Mouse (Mus musculus) embryonic stem cell, embryonic (primary cell): Measurements from ENCODE around the gene Shprh.

Experiments
- CTCF ChIA-PET, 4 experiments: fragments of 300-600 bp in 2 of 4; fragments of 350-600 bp in 2 of 4; sonication (Branson Sonifier 250); formaldehyde crosslinking; loops; one replicate each; lab custom pipeline; 2022; ENCODE audit warnings: inconsistent platforms in 2 of 4; lab: Charles Lee
- POLR2A ChIA-PET, 4 experiments: fragments of 300-600 bp in 2 of 4; fragments of 350-600 bp in 2 of 4; sonication (Branson Sonifier 250); formaldehyde crosslinking; loops; one replicate each; lab custom pipeline; 2022; ENCODE audit warnings: antibody characterized with exemption in 4 of 4, inconsistent platforms in 1 of 4; lab: Charles Lee

Shprh gene

DNA sequence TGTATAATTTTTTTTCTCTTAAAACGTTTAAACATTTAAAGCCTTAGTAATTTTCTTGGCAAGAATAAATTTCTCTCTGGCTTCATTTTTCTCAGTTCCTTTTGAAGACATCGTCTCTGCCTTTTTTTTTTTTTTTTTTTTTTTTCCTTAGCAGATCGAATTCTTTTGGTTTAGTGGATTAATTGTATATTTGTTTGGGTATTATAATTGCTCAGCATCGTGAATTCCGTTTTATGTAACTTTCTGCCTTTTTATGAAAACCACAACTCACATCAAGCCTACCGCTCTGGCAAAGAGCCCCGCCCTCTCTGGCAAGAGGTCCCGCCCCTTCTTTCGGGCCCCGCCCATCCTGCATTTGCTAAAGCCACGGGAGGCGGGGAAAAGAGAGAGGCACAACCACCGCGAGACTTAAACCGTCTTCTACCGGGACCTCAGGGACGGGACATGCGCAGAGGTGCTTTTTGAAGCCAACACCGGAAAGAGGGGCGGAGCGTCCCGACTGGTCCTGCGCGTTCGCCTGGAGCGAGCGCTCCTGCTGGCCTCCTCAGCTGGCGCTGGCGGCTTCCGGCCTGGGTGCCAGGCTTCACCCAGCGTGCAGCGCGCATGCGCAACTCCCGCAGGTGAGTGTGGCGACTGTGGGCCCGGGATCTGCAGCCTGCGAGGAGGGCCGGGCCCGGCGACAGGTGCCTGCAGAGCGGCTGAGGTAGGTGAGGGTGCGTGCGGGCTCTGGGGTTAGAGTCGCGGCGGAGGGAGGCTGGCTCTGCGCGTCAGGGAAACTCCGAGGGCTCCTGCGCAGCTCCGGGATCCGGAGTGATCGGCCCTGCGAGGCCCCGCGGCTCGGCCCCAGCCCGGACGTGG lies at the start of gene Shprh:
Shprh (plus strand) TSS at position 544 of the 858 bp plus-strand sequence.
- POLR2A ChIA-PET, result interaction anchor here in 2 of 4 experiments (0.7 to 2.3 kb wide), 11 partner anchors 10 to 195 kb away, joined by 3 to 16 read pairs (median 3); partner anchors contain the start of gene Epm2a (in 1 of the 2)
- CTCF ChIA-PET, result no interaction called here

DNA sequence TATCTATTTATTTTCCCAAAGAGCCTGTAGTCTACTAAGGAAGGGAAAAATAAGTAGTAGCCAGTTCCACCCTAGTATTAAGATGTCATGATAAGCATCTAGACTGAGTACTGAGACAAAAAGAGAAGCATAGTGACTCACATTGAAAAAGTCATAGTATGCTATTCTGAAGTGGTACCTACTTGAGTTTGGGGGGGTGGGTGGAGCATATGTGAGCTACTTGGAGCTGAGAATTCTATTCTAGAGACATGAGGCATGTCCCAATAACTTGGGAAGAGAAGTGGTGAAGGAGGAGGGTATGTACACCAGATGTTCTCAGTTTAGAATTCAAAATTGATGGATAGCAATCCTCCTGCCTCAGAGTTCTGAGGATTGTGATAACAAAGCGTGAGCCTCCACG lies 27.4 kb upstream of the Shprh start:
- POLR2A ChIA-PET, result interaction anchor here in 2 of 4 experiments (0.6 to 0.8 kb wide), 2 partner anchors 12 to 14 kb away, joined by 3 read pairs; no protein-coding TSS in a partner anchor
- CTCF ChIA-PET, result no interaction called here

DNA sequence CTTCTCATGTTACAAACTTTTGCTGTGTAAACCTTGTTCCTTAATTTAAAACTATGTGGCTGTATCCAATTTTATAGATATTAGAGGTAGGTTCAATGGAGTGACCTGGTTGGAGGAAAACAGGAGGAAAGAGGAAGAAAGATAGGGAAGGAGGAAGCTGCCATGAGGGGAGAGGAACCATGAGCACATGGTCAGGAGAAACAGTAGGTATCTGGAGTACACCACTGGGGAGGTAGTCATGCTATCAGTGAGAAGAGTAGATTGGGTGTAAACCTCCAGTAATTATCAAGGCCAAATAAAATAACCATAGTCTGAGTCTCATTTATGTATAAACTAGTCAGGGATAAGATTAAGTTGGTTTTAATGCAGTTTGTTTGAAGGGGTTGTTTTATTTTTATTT lies 3.6 kb upstream of the Shprh start:
- CTCF ChIA-PET, result no interaction called here
- POLR2A ChIA-PET, result no interaction called here

DNA sequence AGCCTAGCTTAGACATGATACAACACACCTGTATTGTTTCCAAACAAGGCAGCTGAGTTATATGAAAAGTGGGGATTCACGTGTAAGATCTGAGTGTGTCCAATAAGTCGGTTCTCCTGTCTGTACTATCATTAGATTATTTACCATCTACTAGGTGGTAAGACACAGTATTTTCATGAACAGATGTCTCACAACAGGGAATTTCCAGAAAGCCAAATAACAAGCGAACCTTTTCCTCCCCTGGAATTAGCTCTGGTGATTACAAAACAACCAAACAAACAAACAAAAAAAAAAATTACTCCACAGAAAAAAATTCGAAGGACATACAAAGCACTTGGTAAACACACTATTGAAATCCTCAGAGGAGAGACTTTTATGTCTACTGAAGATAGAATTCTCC lies 781 bp upstream of the Shprh start:
- ChIA-PET POLR2A (interaction anchor here in 1 of 4 experiments (1.1 kb wide), 1 partner anchor 132 kb away, joined by 3 read pairs; no protein-coding TSS in a partner anchor), CTCF (no interaction called here)

DNA sequence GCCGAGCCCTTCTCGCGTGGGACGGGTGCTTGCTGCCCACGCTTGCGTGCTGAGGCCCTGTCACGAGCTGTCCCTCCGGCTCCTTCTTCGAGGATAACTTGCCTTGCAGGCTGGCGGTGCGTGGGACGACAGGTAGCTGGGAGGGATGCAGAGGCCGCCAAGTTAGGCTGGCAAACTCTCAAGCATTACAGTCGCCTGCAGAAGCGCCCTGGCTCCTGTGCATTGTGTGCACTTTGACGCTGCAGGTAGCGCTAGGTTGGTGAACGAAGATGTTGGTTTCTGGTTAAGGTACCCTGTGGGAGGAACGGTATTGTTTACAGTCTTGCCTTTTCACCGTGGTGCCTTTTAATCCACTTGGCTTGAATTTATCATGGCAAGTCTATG lies 507 bp downstream of the Shprh start:
- CTCF ChIA-PET, result no interaction called here
- POLR2A ChIA-PET, result interaction anchor here in 2 of 4 experiments (0.7 to 2.3 kb wide), 13 partner anchors 9 to 194 kb away, joined by 3 to 16 read pairs (median 3); partner anchors contain the start of gene Epm2a (in 1 of the 2)

DNA sequence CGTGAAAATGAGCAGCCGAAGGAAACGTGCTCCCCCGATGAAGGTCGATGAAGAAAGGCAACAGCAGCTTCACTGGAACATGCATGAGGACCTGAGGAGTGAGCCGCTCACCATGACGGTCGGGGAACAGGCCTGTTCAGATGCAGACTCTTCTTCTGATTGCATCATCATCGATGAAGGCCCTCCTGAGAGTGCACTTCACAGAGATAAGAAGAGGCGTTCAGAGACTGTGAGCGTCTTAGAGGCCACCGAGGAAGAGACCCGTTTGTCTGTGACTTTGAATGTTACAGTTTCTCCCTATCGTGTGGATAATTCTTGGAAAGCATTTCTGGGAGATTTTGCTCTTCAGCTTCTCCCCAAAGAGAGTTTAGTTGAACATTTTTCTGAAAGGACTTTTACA lies 2.4 kb downstream of the Shprh start:
- CTCF ChIA-PET, result no interaction called here

DNA sequence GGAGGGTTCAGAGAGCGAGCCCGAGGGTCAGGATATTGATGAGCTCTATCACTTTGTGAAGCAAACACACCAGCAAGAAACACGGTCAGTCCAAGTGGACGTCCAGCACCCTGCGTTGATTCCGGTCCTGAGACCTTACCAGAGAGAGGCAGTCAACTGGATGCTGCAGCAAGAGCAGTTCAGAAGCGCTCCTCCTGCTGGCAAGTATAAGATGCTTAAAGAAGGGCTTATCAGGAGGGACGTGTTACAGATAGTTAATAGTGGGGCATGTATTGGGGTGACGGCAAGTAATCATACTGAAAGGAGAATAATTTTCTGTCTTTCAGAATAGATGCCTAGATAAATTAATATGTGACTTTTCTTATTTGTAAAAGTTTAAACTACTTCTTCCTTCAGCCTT lies 7.8 kb downstream of the Shprh start:
- CTCF ChIA-PET, result no interaction called here
- POLR2A ChIA-PET, result no interaction called here

More for the DNA sequence above, 2.4 kb downstream of the Shprh start:
- POLR2A ChIA-PET, result no interaction called here

DNA sequence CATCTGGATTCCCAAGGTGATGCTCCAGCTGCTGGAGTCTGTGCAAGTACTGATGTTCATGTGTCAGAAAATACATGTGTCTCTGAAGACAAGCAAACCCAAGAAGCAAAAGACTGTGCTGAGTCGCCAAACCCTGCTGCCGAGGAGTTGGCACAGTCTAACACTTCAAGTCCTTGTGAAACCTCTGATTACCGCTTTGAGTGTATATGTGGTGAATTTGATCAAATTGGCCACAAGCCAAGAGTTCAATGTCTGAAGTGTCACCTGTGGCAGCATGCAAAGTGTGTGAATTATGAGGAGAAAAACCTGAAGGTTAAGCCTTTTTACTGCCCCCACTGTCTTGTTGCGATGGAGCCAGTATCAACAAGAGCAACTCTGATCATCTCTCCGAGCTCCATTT lies 15.3 kb downstream of the Shprh start:
- POLR2A ChIA-PET, result interaction anchor here in 1 of 4 experiments (1.5 to 2.3 kb wide), 2 partner anchors 14 to 179 kb away, joined by 3 to 7 read pairs; partner anchors contain the start of genes Epm2a and Shprh
- CTCF ChIA-PET, result no interaction called here

DNA sequence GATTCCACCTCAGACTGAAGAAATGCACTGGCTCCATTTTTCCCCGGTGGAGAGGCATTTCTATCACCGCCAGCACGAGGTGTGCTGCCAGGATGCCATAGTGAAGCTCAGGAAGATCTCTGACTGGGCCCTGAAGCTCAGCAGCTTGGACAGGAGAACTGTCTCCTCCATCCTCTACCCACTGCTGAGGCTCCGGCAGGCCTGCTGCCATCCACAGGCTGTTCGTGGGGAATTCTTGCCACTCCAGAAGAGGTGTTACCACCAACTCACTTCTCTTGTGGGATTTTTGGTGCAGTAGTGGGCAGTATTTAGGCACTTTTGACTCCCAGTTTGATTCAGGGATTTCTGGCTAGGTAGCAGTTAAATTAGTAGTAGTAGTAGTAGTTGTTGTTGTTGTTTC lies 21.0 kb downstream of the Shprh start:
- POLR2A ChIA-PET, result no interaction called here
- CTCF ChIA-PET, result no interaction called here

DNA sequence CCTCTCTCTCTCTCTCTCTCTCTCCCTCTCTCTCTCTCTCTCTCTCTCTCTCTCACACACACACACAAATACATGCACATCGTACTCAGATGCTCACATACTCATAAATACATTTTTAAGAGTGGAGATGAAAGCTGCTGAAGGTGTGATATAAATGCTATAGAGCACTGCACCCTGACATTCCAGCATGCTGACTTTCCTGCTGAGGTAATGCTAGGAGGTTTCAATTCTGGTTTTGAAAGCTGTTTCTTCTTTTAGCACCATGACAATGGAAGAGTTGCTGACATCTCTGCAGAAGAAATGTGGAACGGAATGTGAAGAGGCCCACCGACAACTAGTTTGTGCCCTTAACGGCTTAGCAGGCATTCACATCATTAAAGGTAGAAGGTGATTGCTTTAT lies 22.4 kb downstream of the Shprh start:
- CTCF ChIA-PET, result no interaction called here
- POLR2A ChIA-PET, result no interaction called here

DNA sequence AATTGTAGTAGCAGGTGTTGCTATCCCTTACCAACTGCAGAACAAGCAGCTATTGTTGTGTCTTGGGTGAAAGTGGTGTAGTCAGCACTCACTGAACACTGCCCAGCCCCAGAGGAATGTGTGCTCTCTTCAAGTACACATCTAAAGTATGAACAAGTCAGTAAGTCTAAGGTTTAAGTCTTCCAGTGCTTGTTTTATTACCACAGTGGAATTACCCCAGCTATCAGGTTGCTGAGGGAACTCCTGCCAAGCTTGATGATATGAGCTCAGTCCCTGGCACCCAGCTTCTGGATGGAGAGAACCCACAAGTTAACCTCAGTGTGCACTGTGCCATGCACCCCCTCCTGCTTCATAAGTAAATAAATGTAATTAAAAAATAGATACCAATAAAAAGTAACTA lies 23.3 kb downstream of the Shprh start:
- ChIA-PET POLR2A (interaction anchor here in 1 of 4 experiments (1.8 kb wide), 1 partner anchor 14 kb away, joined by 3 read pairs; no protein-coding TSS in a partner anchor), CTCF (no interaction called here)

DNA sequence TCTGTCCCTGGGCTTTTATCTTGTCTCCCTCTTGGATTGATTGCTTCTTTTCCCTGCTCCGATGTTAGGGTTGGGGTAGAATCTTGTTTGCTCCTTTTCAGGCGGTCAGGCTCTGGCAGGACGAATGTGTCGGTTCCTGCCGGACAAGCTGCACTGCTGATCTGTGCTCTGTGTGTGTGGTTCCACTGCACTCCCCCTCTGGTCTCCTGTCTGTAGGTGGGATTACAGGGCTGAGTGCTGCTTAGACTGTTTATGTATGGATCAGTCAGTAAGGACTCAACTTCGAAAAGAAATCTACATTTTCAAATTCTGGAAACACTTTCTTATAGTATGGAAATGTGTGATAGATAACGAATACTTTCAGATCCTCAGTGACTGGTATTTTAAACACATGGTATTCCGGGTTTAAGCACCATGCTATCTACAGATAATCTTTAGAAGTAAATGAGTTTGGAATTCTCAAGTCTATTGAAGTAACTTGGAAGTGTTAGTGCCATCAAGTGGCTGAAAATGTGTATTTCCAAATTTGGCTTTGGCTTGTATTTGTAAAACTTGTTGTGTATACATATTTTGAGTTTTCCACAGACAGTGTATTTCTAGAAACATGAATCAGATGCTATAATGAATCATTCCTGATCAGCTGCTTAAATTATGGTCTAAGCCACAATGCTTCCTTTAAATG lies 26.7 kb downstream of the Shprh start:
- ChIA-PET POLR2A (no interaction called here), CTCF (no interaction called here)

DNA sequence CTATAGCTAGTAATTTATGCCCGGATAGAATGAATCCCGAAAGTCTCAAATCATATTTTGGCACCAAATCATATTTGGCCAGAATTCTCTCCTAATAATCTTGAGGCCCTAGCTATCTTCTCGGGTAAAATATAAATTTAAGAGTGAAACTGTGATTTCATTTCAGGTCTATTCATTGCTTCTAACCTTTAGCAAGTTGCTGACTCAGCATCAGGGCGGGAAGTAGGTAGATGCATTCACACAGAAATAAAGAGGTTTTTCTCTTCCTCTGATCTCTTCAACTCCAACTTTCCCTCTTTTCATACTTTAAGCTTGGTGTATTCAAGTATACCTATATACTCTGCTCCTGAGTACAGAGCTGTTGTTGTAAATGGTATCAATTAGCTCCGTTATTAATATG lies 30.9 kb downstream of the Shprh start:
- CTCF ChIA-PET, result no interaction called here
- POLR2A ChIA-PET, result interaction anchor here in 1 of 4 experiments (0.8 to 1.8 kb wide), 3 partner anchors 12 to 30 kb away, joined by 3 to 6 read pairs (median 3); partner anchors contain the start of gene Shprh

DNA sequence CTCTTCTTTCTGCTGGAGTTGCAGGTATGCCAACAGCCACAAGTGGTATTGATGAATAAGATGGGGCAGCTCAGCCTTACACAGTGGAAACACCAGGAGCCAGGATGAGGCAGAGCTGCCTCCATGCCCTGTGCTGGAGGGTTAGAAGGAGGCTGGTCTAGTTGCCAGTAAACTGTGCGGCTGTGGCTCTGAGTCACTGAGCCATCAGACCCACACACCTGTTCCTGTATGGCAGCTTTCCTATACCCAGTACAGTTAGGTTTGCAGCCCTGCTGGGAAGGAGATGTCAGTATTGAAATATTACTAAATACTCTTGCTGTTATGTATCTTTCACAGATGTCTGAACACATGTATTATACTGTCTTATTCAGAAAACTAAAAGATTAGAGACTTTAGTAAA lies 48.1 kb downstream of the Shprh start:
- ChIA-PET CTCF (no interaction called here), POLR2A (interaction anchor here in 2 of 4 experiments (0.9 to 1.1 kb wide), 2 partner anchors 20 to 146 kb away, joined by 3 read pairs; no protein-coding TSS in a partner anchor)

DNA sequence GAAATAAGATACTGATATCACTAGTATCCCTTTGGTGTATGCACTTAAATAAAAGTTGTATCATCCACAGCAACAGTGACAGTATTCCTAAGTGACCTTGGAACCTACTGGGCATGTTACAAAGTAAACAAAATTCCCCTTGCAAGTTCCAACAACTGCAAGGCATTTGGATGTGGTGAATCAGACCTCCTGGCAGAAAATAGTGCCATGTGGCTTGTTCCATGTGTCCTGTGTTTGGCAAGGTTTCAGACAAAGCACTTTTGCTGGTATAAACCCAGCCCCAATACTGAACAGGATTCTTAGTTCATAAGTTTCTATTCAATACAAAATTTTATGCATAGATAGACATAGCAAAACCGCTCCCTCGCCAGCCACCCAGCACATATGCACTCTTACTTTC lies 49.1 kb downstream of the Shprh start:
- POLR2A ChIA-PET, result no interaction called here
- CTCF ChIA-PET, result no interaction called here

DNA sequence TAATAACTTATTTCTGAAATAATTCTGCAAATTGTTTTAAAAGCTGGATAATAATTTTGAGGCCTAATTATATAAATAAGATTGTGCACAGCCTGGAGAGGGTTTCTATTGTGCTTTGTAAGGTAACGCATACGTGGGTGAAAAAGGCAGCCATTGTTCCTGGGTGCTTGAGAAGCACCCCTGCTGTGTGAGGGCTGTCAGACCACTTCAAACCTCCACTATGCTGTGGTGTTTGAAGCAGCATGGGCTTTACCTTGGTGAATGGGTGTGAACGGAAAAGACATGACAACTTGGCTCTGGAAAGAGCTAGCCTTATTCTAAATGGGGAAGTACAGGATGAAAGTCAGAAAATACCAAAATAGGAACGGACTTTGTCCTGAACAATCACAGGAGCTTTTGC lies 50.8 kb downstream of the Shprh start:
- ChIA-PET CTCF (no interaction called here), POLR2A (interaction anchor here in 2 of 4 experiments (0.6 to 1.4 kb wide), 4 partner anchors 10 to 225 kb away, joined by 3 read pairs; no protein-coding TSS in a partner anchor)

DNA sequence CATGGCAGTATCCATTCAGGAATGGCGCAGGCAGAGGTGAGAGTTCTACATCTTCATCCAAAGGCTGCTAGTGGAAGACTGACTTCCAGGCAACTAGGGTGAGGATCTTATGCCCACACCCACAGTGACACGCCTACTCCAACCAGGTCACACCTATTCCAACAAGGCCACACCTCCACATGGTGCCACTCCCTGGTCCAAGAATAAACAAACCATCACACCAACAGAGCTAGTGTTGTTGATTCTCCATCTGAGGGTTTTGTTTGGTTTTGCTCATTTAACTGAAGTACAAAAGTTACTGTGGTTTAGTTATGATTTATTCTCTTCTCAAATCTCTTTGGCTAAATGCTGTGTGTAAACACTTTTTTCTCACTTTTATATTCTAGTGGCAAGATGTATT lies 56.7 kb downstream of the Shprh start:
- ChIA-PET POLR2A (interaction anchor here in 2 of 4 experiments (0.7 to 1.5 kb wide), 2 partner anchors 29 to 56 kb away, joined by 3 read pairs; no protein-coding TSS in a partner anchor), CTCF (interaction anchor here in 1 of 4 experiments (0.6 kb wide), 1 partner anchor 51 kb away, joined by 3 read pairs; no protein-coding TSS in a partner anchor)

DNA sequence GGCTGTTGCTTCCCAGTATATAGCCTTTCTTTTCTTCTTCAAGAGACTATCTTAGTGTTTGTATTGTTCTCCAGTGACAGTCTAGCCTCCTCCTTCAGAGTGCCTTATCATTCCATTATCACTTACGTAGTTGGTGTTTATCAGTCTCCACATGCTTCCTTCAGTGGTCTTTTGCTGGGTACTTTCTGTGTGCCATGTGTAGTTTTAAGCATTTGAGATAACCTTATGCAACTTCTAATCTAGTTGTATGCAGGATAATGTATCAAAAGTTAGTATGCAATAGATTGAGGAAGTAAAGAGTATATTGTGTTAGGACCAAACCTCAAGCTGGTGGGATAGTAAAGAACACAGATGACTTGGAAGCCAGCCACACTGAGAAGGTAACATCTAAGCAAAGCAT lies 59.4 kb downstream of the Shprh start:
- ChIA-PET CTCF (no interaction called here), POLR2A (interaction anchor here in 1 of 4 experiments (0.5 kb wide), 1 partner anchor 126 kb away, joined by 7 read pairs; the partner anchor contains the start of gene Grm1)

DNA sequence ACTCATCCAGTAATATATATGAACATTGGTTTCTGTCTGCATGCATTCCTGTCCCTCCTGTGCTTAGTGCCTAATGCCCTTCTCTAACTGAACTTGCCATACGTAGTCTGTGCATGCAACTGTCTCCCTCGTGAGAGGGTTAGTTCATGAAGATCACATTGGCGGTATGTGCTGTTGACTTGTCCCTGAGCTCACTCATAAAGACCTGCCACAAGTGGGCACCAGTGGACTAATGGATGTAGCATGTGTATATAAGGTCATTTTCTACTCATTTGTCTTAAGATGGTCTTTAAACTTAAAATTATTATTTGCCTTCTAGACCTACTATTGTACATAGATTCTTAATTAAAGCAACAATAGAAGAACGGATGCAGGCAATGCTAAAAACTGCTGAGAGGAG lies 62.8 kb downstream of the Shprh start:
- POLR2A ChIA-PET, result interaction anchor here in 1 of 4 experiments (1.0 kb wide), 2 partner anchors 17 to 68 kb away, joined by 3 read pairs; no protein-coding TSS in a partner anchor

More for the DNA sequence above, 62.8 kb downstream of the Shprh start:
- CTCF ChIA-PET, result interaction anchor here in 1 of 4 experiments (0.9 kb wide), 1 partner anchor 15 kb away, joined by 4 read pairs; no protein-coding TSS in a partner anchor
